Mouse (Mus musculus) adrenal gland, postnatal 25 days (tissue): ENCODE measurements around the gene Pikfyve. TPM values are rescaled to one million over a fixed set of nuclear protein-coding genes. Genes with fewer than 3 reads are reported as not detected.

ENCODE experiments used
- DNase-seq: peaks from one replicate; pipeline ENCODE4 v3.0.0; 2021; ENCODE audit warnings: mixed read lengths
- total RNA-seq: library from RNA; stranded (reverse); gene quantifications from 2 replicates; pipeline ENCODE4 v1.2.3, GENCODE M21; 2021

Pikfyve gene
- total RNA-seq, 1 experiment from 2014 or later = 36.8 TPM

- DNase-seq = no peak
Measured at GRCm38 (mm10) chr1:65314054-65315021, 127.9 kb downstream of the Pikfyve start.

GRCm38 (mm10) chr1:65315022-65315407 is 128.5 kb downstream of the Pikfyve start:
- no peak for DNase-seq

Other genes starting within 250 kb of the Pikfyve start
- 20.7 and 23.6 TPM in 2 replicates for gene Plekhm3, start 229.9 kb upstream of the Pikfyve start, total RNA-seq
- gene Akr1cl, start 153.9 kb upstream of the Pikfyve start, total RNA-seq = 1,366 and 2,446 TPM in 2 replicates
- 0.49 TPM in 1 of 2 replicates, not detected in the other for gene Cryge, start 135.5 kb upstream of the Pikfyve start, total RNA-seq
- not detected in 2 replicates for gene Crygd, start 123.2 kb upstream of the Pikfyve start, total RNA-seq
- gene Crygc, start 113.0 kb upstream of the Pikfyve start, total RNA-seq = not detected in 2 replicates
- gene Crygb, start 104.4 kb upstream of the Pikfyve start, total RNA-seq = not detected in 2 replicates
- not detected in 2 replicates for gene Cryga, start 83.3 kb upstream of the Pikfyve start, total RNA-seq
- not detected in 2 replicates for gene Gm28845, start 67.1 kb upstream of the Pikfyve start, total RNA-seq
- gene D630023F18Rik, start 63.5 kb upstream of the Pikfyve start, total RNA-seq = not detected in 2 replicates
- gene Idh1, start 183 bp upstream of the Pikfyve start, total RNA-seq = 698 and 945 TPM in 2 replicates
- gene Pth2r, start 95.4 kb downstream of the Pikfyve start, total RNA-seq = not detected in 2 replicates